Mouse (Mus musculus) G1E-ER4 (cell line): Measurements from ENCODE around the gene P3h1. TPM values are rescaled to one million over a fixed set of nuclear protein-coding genes. Genes with fewer than 3 reads are reported as not detected.

Experiments
- GATA1 ChIP-seq: IDR thresholded peaks from one replicate; pipeline ENCODE4 v1.8.0; 2012; ENCODE audit warnings: low read length, inconsistent platforms
- polyA plus RNA-seq: library from polyadenylated mRNA; stranded (reverse); fragments of >175 nt; gene quantifications from 2 replicates; pipeline ENCODE4 v1.2.3, GENCODE M21; 2012

Gene P3h1
- polyA plus RNA-seq, 1 experiment = 8.1 TPM

DNA sequence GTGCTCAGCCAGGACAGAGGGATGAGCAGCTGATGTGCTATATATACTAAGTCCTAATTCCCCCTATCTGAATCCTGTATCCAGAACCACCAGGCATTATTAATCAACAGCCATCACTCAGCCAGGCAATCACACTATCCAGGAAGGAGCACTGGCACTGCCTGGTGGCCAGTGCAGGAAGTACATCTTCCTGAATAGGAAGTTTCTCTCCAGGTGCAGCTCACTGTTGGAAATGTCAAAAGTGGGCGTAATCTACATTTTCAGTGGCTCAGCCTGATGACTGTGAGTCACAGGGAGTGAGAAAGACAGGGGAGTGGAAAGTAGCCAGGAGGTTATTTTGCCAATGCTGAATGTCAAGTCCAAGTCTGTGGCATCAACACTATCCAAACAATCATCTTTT is 9.0 kb upstream of the P3h1 start:
- TF ChIP-seq GATA1 = no peak

DNA sequence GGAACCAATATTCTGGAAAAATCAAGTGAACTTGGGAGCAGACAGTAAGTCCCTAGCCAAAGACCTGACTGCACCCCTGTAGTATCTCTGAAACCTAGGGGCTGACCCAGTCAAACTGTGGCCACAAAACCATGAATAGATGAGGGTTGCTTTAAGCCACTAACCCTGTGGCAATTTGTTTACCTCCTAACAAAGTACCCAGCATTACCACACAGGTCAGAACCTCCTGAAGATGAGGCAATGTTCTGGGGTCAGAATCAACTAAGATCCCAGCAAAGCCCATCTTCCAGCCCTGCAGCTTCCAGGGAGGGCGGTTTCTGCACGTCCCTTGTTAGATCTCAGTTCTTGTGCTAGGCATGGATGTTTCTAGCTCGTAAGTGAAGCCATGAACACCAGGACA is 8.2 kb upstream of the P3h1 start:
- no peak for TF ChIP-seq GATA1

DNA sequence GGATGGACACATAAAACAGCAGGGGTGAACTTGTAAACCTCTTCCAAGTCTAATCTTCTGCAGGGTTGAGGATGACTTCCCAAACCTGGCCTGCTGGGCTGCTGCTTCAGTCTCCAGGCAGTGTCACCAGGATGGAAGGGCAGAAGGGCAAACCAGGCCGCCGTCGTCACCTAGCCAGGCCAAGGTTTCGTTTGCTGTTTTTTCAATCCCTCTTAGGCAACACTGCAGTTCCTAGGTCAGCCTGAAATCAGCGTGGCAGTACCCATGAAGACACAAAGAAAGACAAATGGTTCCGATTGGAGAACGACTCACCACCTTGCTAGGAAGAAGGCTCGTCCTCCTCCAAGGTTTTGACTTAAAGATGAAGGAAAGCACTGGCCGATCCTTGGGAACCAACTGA is 7.0 kb upstream of the P3h1 start:
- no peak for TF ChIP-seq GATA1

DNA sequence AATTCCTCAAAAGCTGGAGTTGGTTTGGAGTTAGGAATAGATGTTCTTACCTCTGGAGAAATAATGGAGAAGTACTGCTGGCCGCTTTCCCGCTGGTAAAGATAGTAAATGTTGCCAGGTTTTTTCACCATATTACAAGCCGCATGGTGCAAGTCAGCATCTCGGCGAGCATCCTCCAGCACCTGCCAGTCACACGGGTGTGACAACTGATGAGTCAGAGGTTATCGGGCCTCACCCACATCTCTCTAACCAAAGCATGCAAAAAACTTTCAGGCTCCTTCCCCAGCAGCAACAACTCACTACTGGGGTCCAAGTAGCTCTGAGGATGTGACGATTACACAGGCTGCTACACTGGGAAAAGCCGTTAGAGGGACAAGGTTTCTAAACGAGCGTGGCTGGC is 6.0 kb upstream of the P3h1 start:
- no peak for TF ChIP-seq GATA1

DNA sequence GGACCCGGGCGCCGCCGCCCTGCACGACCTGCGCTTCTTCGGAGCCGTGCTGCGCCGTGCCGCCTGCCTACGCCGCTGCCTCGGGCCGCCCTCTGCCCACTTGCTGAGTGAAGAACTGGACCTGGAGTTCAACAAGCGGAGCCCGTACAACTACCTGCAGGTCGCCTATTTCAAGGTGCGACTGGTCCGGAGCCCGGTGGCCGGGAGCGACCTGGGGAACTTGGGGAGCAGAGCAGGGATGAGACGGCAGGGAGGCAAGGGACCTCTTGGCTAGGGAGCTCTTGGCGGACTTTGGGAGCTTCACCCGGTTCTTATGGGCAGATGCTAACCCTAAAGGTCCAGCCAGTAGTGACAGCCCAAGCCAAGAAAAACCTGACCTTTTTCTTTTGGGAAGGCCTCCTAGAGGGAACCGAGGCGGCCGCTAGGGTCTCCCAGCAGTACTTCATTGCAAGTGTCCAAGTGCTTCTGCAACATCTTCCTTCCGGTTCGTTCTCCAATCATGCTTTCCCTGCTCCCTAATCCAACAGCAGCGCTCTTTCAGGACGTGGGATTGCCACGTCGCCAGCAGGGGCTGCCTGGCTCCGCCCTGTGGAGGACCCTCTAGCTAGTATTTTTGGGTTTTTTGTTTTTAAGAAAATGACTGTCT is 664 bp downstream of the P3h1 start:
- no peak for TF ChIP-seq GATA1

DNA sequence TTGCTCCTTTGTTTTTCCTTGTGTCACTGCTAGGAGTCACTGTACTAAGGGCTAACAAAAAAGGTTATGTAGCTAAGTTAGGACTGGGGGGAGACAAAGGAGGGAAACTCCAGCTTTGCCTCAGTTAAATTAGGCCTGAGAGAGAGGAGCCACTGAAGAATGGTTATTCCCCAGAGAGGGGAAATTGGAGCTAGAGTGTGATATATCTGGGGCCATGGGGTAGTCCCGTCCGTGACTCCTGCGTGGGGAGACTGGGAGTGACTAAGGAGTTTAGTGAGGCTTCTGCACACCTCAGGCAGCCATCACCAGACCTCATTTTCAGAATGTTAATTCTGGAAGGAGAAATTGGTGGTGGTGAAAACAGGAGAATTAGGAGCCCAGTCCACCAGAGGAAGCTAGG is 1.6 kb downstream of the P3h1 start:
- no peak for TF ChIP-seq GATA1

DNA sequence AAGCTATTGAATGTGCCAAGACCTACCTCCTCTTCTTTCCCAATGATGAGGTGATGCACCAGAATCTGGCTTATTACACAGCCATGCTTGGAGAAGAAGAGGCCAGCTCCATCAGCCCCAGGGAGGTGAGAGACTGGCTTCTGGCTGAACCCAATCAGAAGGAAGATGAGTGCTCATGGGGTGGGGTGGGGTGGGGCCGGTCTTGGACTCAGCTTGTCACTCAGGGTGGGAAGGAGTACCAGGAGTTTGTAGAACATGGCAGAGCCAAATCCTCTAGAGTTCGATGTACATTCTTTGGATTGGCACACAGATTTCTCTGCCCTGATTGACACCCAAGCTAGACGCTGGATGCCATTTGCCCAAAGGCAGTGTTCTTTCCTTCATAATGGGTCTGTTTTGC is 5.9 kb downstream of the P3h1 start:
- no peak for TF ChIP-seq GATA1

GRCm38 (mm10) chr4:119239181-119239682 is 6.5 kb downstream of the P3h1 start:
- no peak for TF ChIP-seq GATA1

GRCm38 (mm10) chr4:119241664-119242063 is 8.9 kb downstream of the P3h1 start:
- no peak for TF ChIP-seq GATA1

DNA sequence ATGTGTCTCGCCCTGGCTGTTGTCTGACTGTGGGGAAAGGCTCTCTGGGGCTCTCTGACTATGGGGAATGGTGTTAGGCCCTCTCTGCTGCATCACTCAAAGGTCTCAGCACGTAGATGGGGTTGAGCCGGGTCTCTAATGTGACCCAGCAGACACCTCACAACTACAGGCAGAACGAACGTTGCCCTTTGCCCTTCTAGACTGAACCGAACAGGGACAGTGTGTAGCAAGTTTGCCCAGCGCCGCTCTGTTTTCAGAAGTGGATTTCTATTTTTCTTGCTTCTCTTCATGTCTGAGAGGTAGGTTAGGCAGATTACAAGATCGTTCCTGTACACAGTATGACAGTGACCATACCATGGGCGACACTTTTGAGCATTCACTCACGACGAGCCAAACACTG is 9.9 kb downstream of the P3h1 start:
- TF ChIP-seq GATA1 = no peak

DNA sequence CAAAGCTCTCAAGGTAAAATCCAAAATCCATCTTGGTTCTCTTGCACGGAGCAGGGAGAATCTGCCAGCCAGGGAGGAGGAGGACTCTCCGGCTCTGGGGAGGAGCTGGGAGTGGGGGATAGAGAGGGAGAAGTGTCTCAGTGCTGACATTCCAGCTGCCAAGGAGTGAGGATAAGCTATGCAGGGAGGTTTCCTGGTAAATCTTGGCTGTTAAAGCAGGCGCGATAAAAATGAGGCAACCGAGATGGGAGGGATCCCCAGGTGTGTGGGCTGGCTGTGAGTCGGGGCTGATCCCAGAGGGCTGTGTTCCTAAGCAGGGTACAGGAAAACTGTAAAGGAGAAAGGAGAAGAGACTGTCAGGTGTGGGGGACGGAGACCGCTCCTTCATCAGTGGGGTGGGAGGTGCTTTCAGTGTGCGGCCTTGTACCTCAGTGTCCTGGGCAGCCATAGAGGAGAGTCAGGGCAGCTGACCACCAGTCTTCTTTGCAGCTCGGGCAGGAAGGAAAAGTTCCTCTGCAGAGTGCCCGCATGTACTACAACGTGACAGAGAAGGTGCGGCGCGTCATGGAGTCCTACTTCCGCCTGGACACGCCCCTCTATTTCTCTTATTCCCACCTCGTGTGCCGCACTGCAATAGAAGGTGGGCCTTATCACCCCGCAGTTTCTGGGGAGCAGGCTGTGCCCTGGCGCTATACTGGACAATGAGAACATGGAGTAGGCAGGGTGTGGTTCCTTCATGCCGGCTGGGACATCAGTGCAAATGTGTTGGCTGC is 11.9 kb downstream of the P3h1 start:
- TF ChIP-seq GATA1 = no peak

GRCm38 (mm10) chr4:119245556-119245955 is 12.8 kb downstream of the P3h1 start:
- TF ChIP-seq GATA1 = no peak

GRCm38 (mm10) chr4:119245961-119246360 is 13.2 kb downstream of the P3h1 start:
- TF ChIP-seq GATA1 = no peak

GRCm38 (mm10) chr4:119246688-119247225 is 14.0 kb downstream of the P3h1 start:
- TF ChIP-seq GATA1 = no peak

DNA sequence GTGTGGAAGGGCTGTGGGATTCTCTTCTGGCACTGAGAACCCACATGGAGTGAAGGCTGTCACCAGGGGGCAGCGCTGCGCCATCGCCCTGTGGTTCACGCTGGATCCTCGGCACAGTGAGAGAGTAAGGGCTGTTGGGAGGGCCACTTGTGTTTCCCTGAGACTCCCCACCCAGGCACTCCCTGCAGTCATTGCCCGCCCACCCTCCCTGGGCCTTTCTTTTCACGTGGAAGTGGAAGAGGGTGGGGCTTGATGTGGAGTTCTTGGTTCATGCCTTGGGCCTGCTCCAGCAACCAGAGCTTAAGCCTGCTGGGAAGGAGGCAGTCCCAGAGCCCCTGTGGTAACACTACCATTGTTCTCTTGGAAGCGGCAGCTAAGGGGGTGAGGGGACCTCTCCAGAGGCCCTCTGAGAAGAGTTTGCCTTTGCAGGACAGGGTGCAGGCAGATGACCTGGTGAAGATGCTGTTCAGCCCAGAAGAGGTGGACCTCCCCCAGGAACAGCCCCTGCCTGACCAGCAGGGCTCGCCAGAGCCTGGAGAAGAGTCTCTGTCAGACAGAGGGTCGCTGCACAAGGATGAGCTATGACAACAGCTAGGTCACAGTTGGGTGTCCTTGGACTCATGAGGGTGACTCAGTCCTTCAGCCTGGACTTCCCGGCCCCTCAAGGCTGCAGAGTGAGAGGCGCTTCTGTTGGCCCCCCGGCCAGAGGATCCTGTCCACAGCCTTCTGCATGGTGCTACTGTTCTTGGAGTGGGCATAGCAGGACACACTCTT is 14.9 kb downstream of the P3h1 start:
- no peak for TF ChIP-seq GATA1

DNA sequence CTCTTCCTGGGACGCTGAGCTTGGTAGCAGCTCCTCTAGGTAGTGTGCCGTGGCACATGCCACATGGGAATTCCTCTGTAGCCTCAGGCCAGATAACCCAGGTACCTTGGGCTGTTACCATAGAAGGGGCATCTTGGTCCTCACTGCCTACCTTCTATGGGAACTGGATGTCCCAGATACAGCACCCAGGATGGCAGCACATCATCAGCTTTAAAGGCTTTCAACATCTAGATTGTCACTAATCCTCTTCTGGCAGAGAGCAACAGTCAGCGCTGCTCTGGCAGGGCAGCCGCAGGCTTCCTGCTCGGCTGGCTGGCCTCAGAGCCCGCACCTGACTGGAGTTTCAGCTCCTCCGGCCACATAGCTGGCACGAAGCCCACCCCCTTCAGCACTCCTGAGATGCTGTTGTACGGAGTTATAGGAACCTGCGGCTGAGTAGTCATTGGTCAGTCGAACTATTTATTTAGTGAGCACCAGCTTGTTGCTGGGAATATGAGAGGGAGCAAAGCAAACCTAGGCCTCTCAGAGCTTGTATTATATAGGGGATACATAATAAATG is 15.8 kb downstream of the P3h1 start:
- no peak for TF ChIP-seq GATA1
